Mouse (Mus musculus) kidney, postnatal 25 days (tissue): ENCODE data around the gene Olfr937.

Experiments used
- DNase-seq, 2 experiments: peaks; one replicate each; pipeline ENCODE4 v3.0.0; 2021; ENCODE audit warnings: mixed read lengths in 2 of 2

Gene Olfr937

DNA sequence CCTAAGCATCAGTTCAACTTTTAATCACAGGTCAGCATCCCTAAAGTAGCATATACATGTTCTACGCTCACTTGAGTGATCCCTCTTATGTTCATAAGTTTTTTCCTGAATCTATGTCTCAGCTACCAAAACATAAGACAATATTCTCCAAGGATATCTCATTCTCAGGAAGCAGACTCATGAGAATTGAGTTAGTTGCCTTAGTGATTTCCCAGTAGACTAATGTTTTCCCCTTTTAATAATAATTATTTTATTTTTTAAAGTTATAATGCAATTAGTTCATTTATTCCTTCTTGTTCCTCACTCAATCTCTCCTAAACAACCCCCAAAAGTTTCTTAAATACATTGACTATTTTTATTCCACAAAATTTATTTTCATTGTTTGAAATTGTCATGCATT, at the start of gene Olfr937:
Gene Olfr937 (minus strand): TSS at position 101 of the 400 bp plus-strand sequence.
- no peak for DNase-seq

DNA sequence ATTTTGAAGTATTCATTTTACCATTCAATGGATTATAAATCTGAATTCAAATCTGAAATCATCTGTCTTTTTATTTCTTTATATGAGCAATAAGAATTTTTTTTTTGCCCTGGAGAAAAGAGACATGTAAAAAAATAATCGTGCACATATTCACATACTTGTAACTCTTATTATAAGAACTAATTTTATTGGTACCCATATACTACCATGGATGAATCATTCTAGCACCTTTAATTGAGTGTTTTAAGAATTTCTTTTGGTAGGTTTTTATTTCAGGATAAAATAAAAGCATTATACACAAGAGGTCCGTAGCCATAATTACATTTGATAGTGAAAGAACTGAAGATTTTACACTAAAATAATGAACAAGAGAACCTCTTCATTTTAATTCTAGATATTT, 14.0 kb upstream of the Olfr937 start, which contains the start of gene Olfr938:
Gene Olfr938 (minus strand): TSS at position 101 of the 400 bp plus-strand sequence.
- DNase-seq: no peak

DNA sequence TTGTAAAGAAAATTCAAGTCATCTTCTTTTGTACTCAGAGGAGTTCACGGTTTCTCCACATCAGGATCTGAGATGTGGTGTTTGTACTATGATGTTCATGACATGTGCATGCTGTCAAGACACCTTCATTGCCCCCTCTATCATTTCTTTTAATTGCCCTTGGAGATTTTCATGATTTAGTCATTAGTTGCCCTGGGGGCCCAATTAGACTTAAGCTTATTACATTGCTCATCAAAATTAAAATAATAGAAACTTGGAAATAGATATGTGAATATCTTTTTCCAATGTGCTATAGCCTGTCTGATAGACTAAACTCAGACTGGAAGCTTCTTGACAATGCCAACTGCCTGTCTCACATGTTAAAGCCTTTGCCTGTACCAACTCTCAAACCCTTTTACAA, 41.5 kb downstream of the Olfr937 start, which contains the start of gene Olfr146:
Gene Olfr146 (minus strand): TSS at position 101 of the 400 bp plus-strand sequence.
- no peak for DNase-seq
